17 mouse cellular contexts compared by ENCODE assay signal in the genomic region with DNA sequence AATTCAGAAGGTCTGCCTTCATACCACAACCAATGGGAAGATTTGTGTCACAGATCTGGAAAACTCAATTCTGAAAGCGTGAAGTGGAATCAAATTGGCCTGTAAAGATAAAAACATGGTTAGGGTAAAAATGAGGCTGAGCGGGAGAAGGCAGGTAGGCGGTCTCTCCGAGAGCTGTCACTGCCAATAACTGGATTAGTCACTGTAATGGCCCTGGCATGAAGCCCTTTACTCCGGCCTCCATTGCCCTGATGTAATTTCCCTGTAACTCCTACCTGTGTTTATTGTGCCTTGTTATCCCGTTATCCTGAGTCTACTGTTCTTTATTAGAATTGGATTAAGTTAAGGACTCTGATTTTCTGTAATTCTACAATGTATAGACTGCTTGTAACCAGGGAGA.
A peak's percentile ranks its signal among the peaks of the same experiment; 100 is the strongest.
DNase-seq lines count a peak whose midpoint lies in the region; TF ChIP-seq lines count a peak whose summit lies in the region.
"Had no signal": no experiment of that assay in that cellular context is flagged by ENCODE, and none has a peak within 500 bp of the region (broad histone marks: within the 10 kb centered on the region; RNA-seq: fewer than 3 reads in every experiment).

No protein-coding gene starts in this region.

- no peak overlapping the region for H3K27ac ChIP-seq in cerebellum, adult 2 months (ENCODE audit: insufficient read depth, low read length)
- H3K27ac ChIP-seq: embryonic facial prominence, embryonic 12.5 days; forebrain, embryonic 12.5 days; heart, adult 2 months; heart, embryonic 15.5 days; hindbrain, embryonic 10.5 days; hindbrain, embryonic 14.5 days had no signal

- H3K4me3 ChIP-seq in cerebellum, adult 2 months (replicated peaks; ENCODE audit: insufficient read depth, low read depth, low read length), result no peak overlapping the region
- H3K4me3 ChIP-seq in lung, adult 2 months (replicated peaks; ENCODE audit: extremely low read depth, low read depth, low read length), result no peak overlapping the region
- H3K4me3 ChIP-seq: embryonic facial prominence, embryonic 12.5 days; forebrain, embryonic 12.5 days; heart, adult 2 months; heart, embryonic 15.5 days; hindbrain, embryonic 10.5 days had no signal

- no peaks in the 10 kb centered on the region for H3K4me1 ChIP-seq in cerebellum, adult 2 months (ENCODE audit: control insufficient read depth, insufficient read depth, low read length)
- no peaks in the 10 kb centered on the region for H3K4me1 ChIP-seq in lung, adult 2 months (ENCODE audit: control insufficient read depth, insufficient read depth, low read length)
- H3K4me1 ChIP-seq: embryonic facial prominence, embryonic 12.5 days; forebrain, embryonic 12.5 days; hindbrain, embryonic 10.5 days had no signal

- no peak for TF ChIP-seq CTCF in cerebellum, adult 2 months (IDR thresholded peaks at IDR 0.05; ENCODE audit: borderline replicate concordance, insufficient read depth, low read depth, low read length)
- TF ChIP-seq CTCF in lung, adult 2 months (IDR thresholded peaks at IDR 0.05; ENCODE audit: insufficient read depth, low read length), result no peak

- H3K27me3 ChIP-seq in cerebellum, adult 2 months (ENCODE audit: control insufficient read depth, insufficient read depth, low read length), result no peaks in the 10 kb centered on the region
- H3K27me3 ChIP-seq: embryonic facial prominence, embryonic 12.5 days; forebrain, embryonic 12.5 days; heart, embryonic 15.5 days had no signal

- TF ChIP-seq POLR2A in cerebellum, adult 2 months (IDR thresholded peaks at IDR 0.05; ENCODE audit: borderline replicate concordance, insufficient read depth, low read length), result no peak
- no peak for TF ChIP-seq POLR2A in lung, adult 2 months (IDR thresholded peaks at IDR 0.05; ENCODE audit: borderline replicate concordance, extremely low read depth, low read depth, low read length)

- peak; percentile 49 to 59 for DNase-seq in cerebellum, postnatal 10 days
- DNase-seq in cerebellum, adult 2 months, result no peak
- peak; percentile 8 for DNase-seq in retina, postnatal 1 day
- DNase-seq in retina, embryonic 14.5 days (ENCODE audit: low spot score), result no peak
- peak; percentile 44 to 52 for DNase-seq in adrenal gland, postnatal 36 days
- no peak for DNase-seq in lung, adult 2 months
- DNase-seq in thymus, adult 18-20 months, result no peak
- DNase-seq: cerebellum, adult 11-12 months; gastrocnemius, postnatal 10 days; heart, adult 2 months; heart, postnatal 14 days; kidney, adult 8-10 months had no signal

- 18% methylated on average over 6 of the region's 6 CpGs for WGBS in cerebellum, adult 2 months
- 82% methylated on average over 6 of the region's 6 CpGs for WGBS in lung, adult 2 months

Comparison
In these comparisons a context has a peak if more than half of its experiments do, and no peak if none do; other contexts are left out.
1. DNase-seq: peak in cerebellum, postnatal 10 days (2 of 2), retina, postnatal 1 day (single experiment) and adrenal gland, postnatal 36 days (2 of 2); none in cerebellum, adult 2 months (0 of 2), retina, embryonic 14.5 days (single experiment), lung, adult 2 months (single experiment) and thymus, adult 18-20 months (0 of 2).